Mouse (Mus musculus) forebrain, postnatal 0 days (tissue): Measurements from ENCODE around the gene Olfr215. TPM values are rescaled to one million over a fixed set of nuclear protein-coding genes. Genes with fewer than 3 reads are reported as not detected.

ENCODE experiments used
- ATAC-seq: fragments of 200-750 bp; cut with Nextera tagmentation; 2 replicates; pipeline ENCODE4 v1.8.0; 2017; ENCODE audit warnings: mild to moderate bottlenecking, moderate library complexity
- DNase-seq: peaks from one replicate; pipeline ENCODE4 v3.0.0-alpha.2; 2015
- H3K27ac ChIP-seq: fragments of 300-500 bp; sonication (generic); 2 replicates; pipeline ENCODE4 v1.5.1; 2014; ENCODE audit warnings: low read depth, mild to moderate bottlenecking, antibody characterized with exemption, low read length, moderate library complexity, mixed read lengths
- H3K27me3 ChIP-seq: fragments of 300-500 bp; sonication (generic); 2 replicates; pipeline ENCODE4 v1.6.1; 2014; ENCODE audit warnings: mild to moderate bottlenecking, low read length, mixed read lengths; ENCODE audit not compliant: insufficient read depth
- H3K36me3 ChIP-seq: fragments of 300-500 bp; sonication (generic); 2 replicates; pipeline ENCODE4 v1.6.1; 2014; ENCODE audit warnings: mild to moderate bottlenecking, moderate library complexity; ENCODE audit not compliant: insufficient read depth
- H3K4me1 ChIP-seq: fragments of 300-500 bp; sonication (generic); 2 replicates; pipeline ENCODE4 v1.6.1; 2014; ENCODE audit warnings: antibody characterized with exemption; ENCODE audit not compliant: insufficient read depth
- H3K4me2 ChIP-seq: fragments of 300-500 bp; sonication (generic); 2 replicates; pipeline ENCODE4 v1.6.1; 2014; ENCODE audit warnings: low read depth, mild to moderate bottlenecking, moderate library complexity
- H3K4me3 ChIP-seq: fragments of 300-500 bp; sonication (generic); 2 replicates; pipeline ENCODE4 v1.5.1; 2014; ENCODE audit warnings: low read depth, low read length, mixed read lengths
- H3K9ac ChIP-seq: fragments of 300-500 bp; sonication (generic); 2 replicates; pipeline ENCODE4 v1.6.1; 2014; ENCODE audit warnings: mild to moderate bottlenecking
- H3K9me3 ChIP-seq: fragments of 300-500 bp; sonication (generic); 2 replicates; pipeline ENCODE4 v1.6.1; 2016; ENCODE audit warnings: low read length
- CTCF ChIP-seq: sonication (generic); IDR thresholded peaks from 2 replicates; pipeline ENCODE4 v1.5.1; 2016; ENCODE audit warnings: antibody characterized with exemption, control low read depth, low read depth
- WGBS: fragments of 180-500 bp; shearing (Covaris S2); extraction: QIAGEN DNeasy Blood & Tissue Kit; methylation state at CpG from one replicate; pipeline ENCODE4 v1.1.7; 2014; 5-methylcytosine and 5-hydroxymethylcytosine counted together
- polyA plus RNA-seq: library from polyadenylated mRNA; unstranded; fragments of >200 nt; fragmentation: Nextera tagmentation; extraction: Ambion mirVana; gene quantifications from 2 replicates; pipeline ENCODE4 v1.2.1, GENCODE M21; 2015
- total RNA-seq: library from RNA; depleted of rRNA; stranded (reverse); fragments of >200 nt; gene quantifications from 2 replicates; pipeline ENCODE4 v1.2.3, GENCODE M21; 2014; rRNA removed

Olfr215 gene
- total and polyA plus RNA-seq, 2 experiments from 2014 or later, result 0.14 TPM; not detected in 1

DNA sequence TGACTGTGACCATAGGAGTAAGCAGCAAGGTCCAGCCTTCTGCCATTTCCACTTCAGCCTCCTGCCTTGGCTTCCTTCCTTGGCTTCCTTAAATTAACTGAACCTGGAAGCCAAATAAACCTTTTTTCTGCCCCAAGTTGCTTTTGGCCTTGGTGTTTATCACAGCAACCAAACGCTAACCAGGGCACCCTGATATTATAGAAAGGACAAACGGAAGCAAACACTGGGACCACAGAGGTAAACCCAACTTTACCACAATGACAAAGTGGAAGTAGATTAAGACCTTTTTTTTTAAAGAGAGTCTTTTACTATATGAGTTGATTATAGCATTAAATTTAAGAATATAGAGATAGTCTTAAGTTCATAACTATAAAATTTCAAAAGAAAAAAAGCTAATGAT is 41.5 kb downstream of the Olfr215 start:
- H3K9ac ChIP-seq, result no peak overlapping the region
- no peak overlapping the region for H3K4me2 ChIP-seq
- no peak for TF ChIP-seq CTCF
- no peaks in the 10 kb centered on the region for H3K4me1 ChIP-seq
- WGBS, result 91% methylated on average over 2 of the region's 2 CpGs
- no peaks in the 10 kb centered on the region for H3K9me3 ChIP-seq
- DNase-seq (no peak), ATAC-seq (no peak)
- H3K4me3 ChIP-seq, result no peak overlapping the region
- H3K27me3 ChIP-seq, result no peaks in the 10 kb centered on the region
- H3K27ac ChIP-seq, result no peak overlapping the region
- H3K36me3 ChIP-seq, result no peaks in the 10 kb centered on the region

DNA sequence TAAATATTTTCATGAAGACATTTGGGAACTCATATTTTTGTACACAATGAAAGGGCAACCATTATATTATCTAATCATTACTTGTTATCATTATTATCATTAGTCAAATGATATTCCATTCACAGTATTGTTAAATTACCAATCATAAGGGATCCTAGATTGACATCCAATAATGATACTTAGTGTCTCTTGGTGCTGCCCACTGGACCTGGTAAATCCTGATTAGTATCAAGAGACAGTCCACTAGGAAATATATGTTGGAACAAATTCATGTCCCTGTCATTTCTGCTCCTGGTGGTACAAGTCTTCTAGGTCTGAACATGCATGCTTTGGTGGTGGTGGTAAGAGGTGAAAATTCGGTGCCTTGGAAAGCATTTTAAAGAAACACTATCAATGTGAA is 45.8 kb downstream of the Olfr215 start, which contains the start of gene Olfr213:
Gene Olfr213 (plus strand): TSS at position 301 of the 400 bp plus-strand sequence.
- H3K4me1 ChIP-seq, result no peaks in the 10 kb centered on the region
- no peak within 1 kb of the TSS for H3K4me2 ChIP-seq
- DNase-seq (no peak), ATAC-seq (no peak)
- H3K27me3 ChIP-seq, result no peaks in the 10 kb centered on the region
- no peak within 1 kb of the TSS for H3K4me3 ChIP-seq
- no peak for TF ChIP-seq CTCF
- H3K27ac ChIP-seq, result no peak within 1 kb of the TSS
- H3K9ac ChIP-seq, result no peak within 1 kb of the TSS
- no peaks in the 10 kb centered on the region for H3K9me3 ChIP-seq
- no peaks in the 10 kb centered on the region for H3K36me3 ChIP-seq
- 96% methylated on average over 1 of the region's 1 CpGs for WGBS

Other genes with a start within 250 kb of the Olfr215 start
- 92.3 and 117 TPM in 2 replicates for gene March8, start 246.2 kb downstream of the Olfr215 start, total RNA-seq
- 24.7 and 33.9 TPM in 2 replicates for gene March8, start 246.2 kb downstream of the Olfr215 start, polyA plus RNA-seq
- 0.46 and 0.81 TPM in 2 replicates for gene Alox5, start 123.0 kb downstream of the Olfr215 start, total RNA-seq
- 0.97 and 1.2 TPM in 2 replicates for gene Alox5, start 123.0 kb downstream of the Olfr215 start, polyA plus RNA-seq
- gene Olfr211, start 95.1 kb downstream of the Olfr215 start, total RNA-seq, result not detected in 2 replicates
- gene Olfr211, start 95.1 kb downstream of the Olfr215 start, polyA plus RNA-seq, result not detected in 2 replicates
- gene Olfr212, start 77.7 kb downstream of the Olfr215 start, total RNA-seq, result 0.23 TPM in 1 of 2 replicates, not detected in the other
- gene Olfr212, start 77.7 kb downstream of the Olfr215 start, polyA plus RNA-seq, result 0.05 TPM in 1 of 2 replicates, not detected in the other
- gene Olfr213, start 45.7 kb downstream of the Olfr215 start, total RNA-seq, result not detected in 2 replicates
- not detected in 2 replicates for gene Olfr213, start 45.7 kb downstream of the Olfr215 start, polyA plus RNA-seq
- 0.14 and 0.15 TPM in 2 replicates for gene Gm5580, start 33.1 kb downstream of the Olfr215 start, total RNA-seq
- gene Gm5580, start 33.1 kb downstream of the Olfr215 start, polyA plus RNA-seq, result 0.34 and 0.44 TPM in 2 replicates
- not detected in 2 replicates for gene Olfr214, start 30.0 kb downstream of the Olfr215 start, total RNA-seq
- gene Olfr214, start 30.0 kb downstream of the Olfr215 start, polyA plus RNA-seq, result not detected in 2 replicates
- 63.4 and 79.8 TPM in 2 replicates for gene Zfp422, start 44.8 kb upstream of the Olfr215 start, total RNA-seq
- gene Zfp422, start 44.8 kb upstream of the Olfr215 start, polyA plus RNA-seq, result 114 TPM in 2 replicates
- gene Depp1, start 66.4 kb upstream of the Olfr215 start, total RNA-seq, result 1.6 and 2.8 TPM in 2 replicates
- 2.6 TPM in 2 replicates for gene Depp1, start 66.4 kb upstream of the Olfr215 start, polyA plus RNA-seq
- gene Rassf4, start 89.8 kb upstream of the Olfr215 start, total RNA-seq, result 2.2 and 2.8 TPM in 2 replicates
- 4.5 and 6.5 TPM in 2 replicates for gene Rassf4, start 89.8 kb upstream of the Olfr215 start, polyA plus RNA-seq
- gene Tmem72, start 132.7 kb upstream of the Olfr215 start, total RNA-seq, result 0.52 and 0.77 TPM in 2 replicates
- 1.3 and 1.9 TPM in 2 replicates for gene Tmem72, start 132.7 kb upstream of the Olfr215 start, polyA plus RNA-seq